Mouse (Mus musculus) MEL (cell line): ENCODE results near the gene Rasip1.

Experiments used
- CHD2 ChIP-seq: IDR thresholded peaks from 2 replicates; pipeline ENCODE4 v1.6.1; 2011; ENCODE audit warnings: low read length, improper control_type of control experiment
- CTCF ChIP-seq, 3 experiments: IDR thresholded peaks in 2 of 3; conservative IDR thresholded peaks in 1 of 3; 2 replicates each; pipeline ENCODE4 v1.5.1; 2011 to 2012; ENCODE audit warnings: low read length in 3 of 3, low read depth in 2 of 3, mild to moderate bottlenecking in 2 of 3, improper control_type of control experiment in 1 of 3, inconsistent platforms in 1 of 3, mixed read lengths in 1 of 3, moderate library complexity in 1 of 3; ENCODE audit not compliant: control insufficient read depth in 1 of 3, insufficient read depth in 1 of 3, poor library complexity in 1 of 3, severe bottlenecking in 1 of 3
- EP300 ChIP-seq, 2 experiments: IDR thresholded peaks; 2 replicates each; pipeline ENCODE4 v1.6.1; 2011; ENCODE audit warnings: improper control_type of control experiment in 2 of 2, low read length in 2 of 2, low read depth in 1 of 2, mild to moderate bottlenecking in 1 of 2
- MAZ ChIP-seq: IDR thresholded peaks from 2 replicates; pipeline ENCODE4 v1.6.1; 2012; ENCODE audit warnings: low read depth, mild to moderate bottlenecking, inconsistent platforms, low read length, improper control_type of control experiment
- SMC3 ChIP-seq: IDR thresholded peaks from 2 replicates; pipeline ENCODE4 v1.6.1; 2011; ENCODE audit warnings: low read depth, low read length, improper control_type of control experiment
- TAL1 ChIP-seq: IDR thresholded peaks from 2 replicates; pipeline ENCODE4 v1.6.1; 2012; ENCODE audit warnings: mild to moderate bottlenecking, inconsistent platforms, low read length, moderate library complexity, mixed read lengths
- USF1 ChIP-seq: IDR thresholded peaks from 2 replicates; pipeline ENCODE4 v1.6.1; 2014; ENCODE audit warnings: low read depth, mild to moderate bottlenecking, inconsistent platforms, low read length, improper control_type of control experiment, moderate library complexity

GRCm38 (mm10) chr7:45635711-45636688 lies 8.7 kb downstream of the Rasip1 start:
- TF ChIP-seq SMC3 (no peak), CHD2 (no peak), CTCF (IDR thresholded peaks at IDR 0.05 in 2 of 3, conservative IDR thresholded peaks at IDR 0.05 in 1 of 3; ENCODE audit: control insufficient read depth in 1 of 3, insufficient read depth in 1 of 3, low read depth in 2 of 3, low read length in 3 of 3, poor library complexity in 1 of 3, severe bottlenecking in 1 of 3) (no peak), TAL1 (no peak), EP300 (IDR thresholded peaks at IDR 0.05; ENCODE audit: low read depth in 1 of 2, low read length in 2 of 2) (no peak), USF1 (no peak), MAZ (no peak)
